Mouse (Mus musculus): ENCODE measurements around the gene Syvn1. TPM values are rescaled to one million over a fixed set of nuclear protein-coding genes. Genes with fewer than 3 reads are reported as not detected.

Syvn1 gene
- total RNA-seq, 2 experiments from 2014 or later: 20.6 to 22.4 TPM

DNA sequence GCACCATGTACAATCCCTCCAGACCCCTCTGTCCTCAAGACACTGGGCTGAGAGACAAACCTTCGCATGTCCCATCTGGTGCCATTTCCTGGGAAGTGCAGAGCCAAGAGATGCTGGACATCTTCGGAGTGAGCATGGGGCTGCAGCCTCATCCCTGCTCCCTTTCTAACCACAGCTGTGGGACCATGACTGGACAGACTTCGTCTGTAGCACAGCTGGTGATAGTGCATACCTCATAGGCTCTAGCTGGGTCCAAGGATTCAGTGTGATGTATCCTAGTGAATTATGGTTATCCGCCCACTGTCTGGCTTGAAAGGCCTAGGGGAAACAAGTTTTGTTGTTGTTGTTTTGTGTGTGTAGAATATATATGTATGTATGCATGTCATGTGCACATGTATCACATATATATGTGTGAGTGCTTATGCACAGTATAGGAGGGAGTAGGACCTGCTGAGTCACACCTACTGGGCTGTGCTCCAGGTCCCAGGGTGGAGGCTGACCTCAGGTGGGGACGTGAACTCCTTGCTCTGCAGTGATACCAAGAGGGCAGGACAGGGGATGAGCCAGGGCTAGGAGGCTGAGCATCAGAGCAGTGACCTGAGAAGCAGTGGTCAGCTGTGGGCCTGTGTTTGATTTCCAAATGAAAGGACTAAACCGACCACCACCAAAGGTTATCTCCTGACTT, 55.9 kb downstream of the Syvn1 start:
- intact Hi-C loops (cut with DNase I): no loop called here
- DNase-seq (ENCODE audit: low spot score): no peak

Small RNA genes within 50 kb of the gene (microRNA-seq; reads per million reads assigned to microRNA genes)
- gene Mir6988: 0.83 reads per million

Other genes with a start within 250 kb of the Syvn1 start
- 10 to 100 TPM in 1 of 2 experiments, 1 to 10 TPM in 1; 8.9 to 11.1 TPM for gene Frmd8, start 171.3 kb upstream of the Syvn1 start, total RNA-seq (2021)
- 1 to 10 TPM; 3.5 to 4.1 TPM for gene Slc25a45, start 168.8 kb upstream of the Syvn1 start, total RNA-seq (2021)
- under 1 TPM; 0.22 to 0.68 TPM for gene Tigd3, start 152.4 kb upstream of the Syvn1 start, total RNA-seq (2021)
- gene Dpf2, start 133.6 kb upstream of the Syvn1 start, total RNA-seq (2021): 10 to 100 TPM; 87.4 to 96.1 TPM
- gene Cdc42ep2, start 121.8 kb upstream of the Syvn1 start, total RNA-seq (2021): 1 to 10 TPM; 9.1 to 9.8 TPM
- gene Pola2, start 82.4 kb upstream of the Syvn1 start, total RNA-seq (2021): 10 to 100 TPM in 1 of 2 experiments, 1 to 10 TPM in 1; 8.9 to 11.2 TPM
- gene Slc22a20, start 60.4 kb upstream of the Syvn1 start, total RNA-seq (2021): not detected
- gene Capn1, start 30.7 kb upstream of the Syvn1 start, total RNA-seq (2021): 10 to 100 TPM; 27.5 to 32.8 TPM
- 10 to 100 TPM; 39.0 to 39.2 TPM for gene Mrpl49, start 11.2 kb downstream of the Syvn1 start, total RNA-seq (2021)
- 100 to 1,000 TPM; 499 to 563 TPM for gene Fau, start 11.3 kb downstream of the Syvn1 start, total RNA-seq (2021)
- 10 to 100 TPM; 11.9 to 12.4 TPM for gene Znhit2, start 14.6 kb downstream of the Syvn1 start, total RNA-seq (2021)
- gene Tm7sf2, start 21.8 kb downstream of the Syvn1 start, total RNA-seq (2021): 1 to 10 TPM; 4.2 to 5.1 TPM
- 10 to 100 TPM; 23.0 to 25.3 TPM for gene Vps51, start 30.7 kb downstream of the Syvn1 start, total RNA-seq (2021)
- gene Tmem262, start 33.5 kb downstream of the Syvn1 start, total RNA-seq (2021): not detected
- not detected for gene Gm28374, start 35.7 kb downstream of the Syvn1 start, total RNA-seq (2021)
- gene Zfpl1, start 38.4 kb downstream of the Syvn1 start, total RNA-seq (2021): 10 to 100 TPM; 16.4 to 19.4 TPM
- under 1 TPM; 0.21 to 0.42 TPM for gene Cdca5, start 38.4 kb downstream of the Syvn1 start, total RNA-seq (2021)
- gene AC131692.1, start 47.8 kb downstream of the Syvn1 start, total RNA-seq (2021): not detected
- gene Naaladl1, start 59.2 kb downstream of the Syvn1 start, total RNA-seq (2021): not detected
- 1 to 10 TPM; 7.9 to 8.5 TPM for gene Sac3d1, start 72.1 kb downstream of the Syvn1 start, total RNA-seq (2021)
- 10 to 100 TPM; 13.7 to 15.1 TPM for gene Snx15, start 81.7 kb downstream of the Syvn1 start, total RNA-seq (2021)
- under 1 TPM; 0.78 to 0.87 TPM for gene Batf2, start 94.4 kb downstream of the Syvn1 start, total RNA-seq (2021)
- 10 to 100 TPM; 54.4 to 58.4 TPM for gene Arl2, start 95.0 kb downstream of the Syvn1 start, total RNA-seq (2021)
- not detected for gene Majin, start 137.8 kb downstream of the Syvn1 start, total RNA-seq (2021)
- not detected for gene Gpha2, start 179.8 kb downstream of the Syvn1 start, total RNA-seq (2021)
- gene Ppp2r5b, start 189.3 kb downstream of the Syvn1 start, total RNA-seq (2021): 10 to 100 TPM; 33.6 to 38.0 TPM
- 10 to 100 TPM; 22.0 to 22.2 TPM for gene Atg2a, start 195.1 kb downstream of the Syvn1 start, total RNA-seq (2021)
- 100 to 1,000 TPM; 119 to 139 TPM for gene Ehd1, start 230.1 kb downstream of the Syvn1 start, total RNA-seq (2021)